Mouse (Mus musculus): Measurements from ENCODE around the gene Dhrs3.

Dhrs3 gene

DNA sequence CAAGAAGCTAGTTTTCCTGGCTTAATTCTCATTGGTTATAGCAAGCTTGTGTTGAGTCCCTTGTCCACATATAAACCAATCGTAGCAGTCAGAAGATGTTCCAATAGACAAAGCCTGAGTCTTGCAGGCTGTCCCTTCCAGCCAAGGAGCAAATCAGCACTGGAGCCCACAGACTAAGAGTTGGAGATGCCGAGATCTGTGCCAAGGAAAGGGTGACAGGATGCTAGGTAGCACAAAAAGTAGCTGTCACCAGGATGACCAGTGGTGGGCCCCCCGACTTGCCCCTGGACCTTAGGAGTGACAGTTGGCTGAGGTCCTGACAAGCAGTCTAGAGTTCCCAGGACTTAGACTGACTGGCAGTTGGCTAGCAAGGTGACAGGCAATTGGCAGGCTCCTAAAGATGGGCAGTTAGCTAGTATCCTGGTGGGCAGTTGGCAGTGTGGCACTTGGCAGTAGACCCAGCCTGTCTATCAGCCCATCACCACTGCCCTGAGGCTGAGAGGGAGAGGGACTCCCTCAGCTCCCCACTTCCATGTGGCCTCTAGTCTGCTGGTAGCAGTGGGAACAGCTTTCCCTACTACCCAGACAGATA lies 44.0 kb downstream of the Dhrs3 start:
- DNase-seq (ENCODE audit: low read depth in 1 of 2, low spot score in 2 of 2), result no peak

DNA sequence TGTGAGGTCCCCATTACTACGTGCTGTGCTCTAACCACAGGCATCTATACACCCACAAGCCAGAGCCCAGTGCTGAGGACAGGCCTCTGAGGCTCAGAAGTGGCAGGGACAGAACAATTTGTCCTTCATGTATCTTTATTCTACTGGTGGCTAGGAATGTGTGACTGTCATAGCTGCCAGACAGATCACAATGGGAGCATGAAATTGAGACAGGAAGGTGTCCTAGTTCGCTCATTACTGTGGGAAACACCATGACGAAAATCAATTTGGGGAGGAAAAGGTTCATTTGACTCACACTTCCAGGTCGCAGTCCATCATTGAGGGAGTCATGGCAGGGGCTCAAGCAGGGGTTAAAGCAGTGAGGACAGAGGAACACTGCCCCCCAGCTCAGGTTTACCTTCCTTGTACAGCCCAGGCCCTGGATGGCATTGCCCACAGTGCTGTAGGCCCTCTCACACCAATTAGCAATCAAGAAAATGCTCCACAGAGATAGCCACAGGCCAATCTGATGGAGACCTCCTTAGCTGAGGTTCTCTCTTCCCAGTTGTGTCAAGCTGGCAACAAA lies 47.3 kb downstream of the Dhrs3 start:
- no peak for DNase-seq (ENCODE audit: low read depth in 1 of 2, low spot score in 2 of 2)

DNA sequence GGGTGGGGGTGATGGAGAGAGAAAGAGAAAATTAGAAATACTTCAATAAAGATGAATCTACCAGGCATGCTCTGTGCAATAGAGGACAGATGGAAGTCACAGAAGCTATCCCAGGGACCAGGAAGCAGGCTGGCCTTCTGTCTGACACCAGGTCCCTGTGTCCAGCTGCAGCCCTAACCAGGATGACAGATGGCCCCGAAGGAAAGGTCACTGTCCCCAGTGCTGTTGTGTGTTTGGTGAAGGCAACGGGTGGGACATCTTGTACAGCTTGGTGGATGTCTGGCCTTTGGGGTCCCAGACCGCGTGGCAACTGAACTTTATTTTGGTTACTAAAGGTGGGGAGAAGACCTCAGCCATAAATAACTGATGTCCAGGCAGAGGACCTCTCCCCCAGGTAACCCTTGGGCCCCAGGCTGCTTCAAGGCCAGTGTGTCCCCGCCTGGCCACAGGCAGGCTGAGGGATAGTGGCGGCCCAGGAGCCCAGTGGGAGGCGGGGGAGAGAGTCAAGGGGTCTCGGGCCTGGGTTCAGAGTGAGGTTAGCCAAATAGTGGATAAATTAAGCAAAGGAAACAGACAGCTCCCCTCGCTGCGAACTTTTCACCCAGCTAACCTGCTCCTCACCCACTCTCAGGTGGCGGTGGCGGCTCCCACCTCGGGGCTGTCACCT lies 48.3 kb downstream of the Dhrs3 start:
- no peak for DNase-seq (ENCODE audit: low read depth in 1 of 2, low spot score in 2 of 2)

GRCm38 (mm10) chr4:144942433-144942832 lies 49.8 kb downstream of the Dhrs3 start:
- no peak for DNase-seq (ENCODE audit: low read depth in 1 of 2, low spot score in 2 of 2)

- DNase-seq (ENCODE audit: low read depth in 1 of 2, low spot score in 2 of 2), result no peak
Observed at GRCm38 (mm10) chr4:144943273-144943672, 50.6 kb downstream of the Dhrs3 start.

- no peak for DNase-seq (ENCODE audit: low read depth in 1 of 2, low spot score in 2 of 2)
Observed at GRCm38 (mm10) chr4:144947738-144948390, 55.2 kb downstream of the Dhrs3 start.

DNA sequence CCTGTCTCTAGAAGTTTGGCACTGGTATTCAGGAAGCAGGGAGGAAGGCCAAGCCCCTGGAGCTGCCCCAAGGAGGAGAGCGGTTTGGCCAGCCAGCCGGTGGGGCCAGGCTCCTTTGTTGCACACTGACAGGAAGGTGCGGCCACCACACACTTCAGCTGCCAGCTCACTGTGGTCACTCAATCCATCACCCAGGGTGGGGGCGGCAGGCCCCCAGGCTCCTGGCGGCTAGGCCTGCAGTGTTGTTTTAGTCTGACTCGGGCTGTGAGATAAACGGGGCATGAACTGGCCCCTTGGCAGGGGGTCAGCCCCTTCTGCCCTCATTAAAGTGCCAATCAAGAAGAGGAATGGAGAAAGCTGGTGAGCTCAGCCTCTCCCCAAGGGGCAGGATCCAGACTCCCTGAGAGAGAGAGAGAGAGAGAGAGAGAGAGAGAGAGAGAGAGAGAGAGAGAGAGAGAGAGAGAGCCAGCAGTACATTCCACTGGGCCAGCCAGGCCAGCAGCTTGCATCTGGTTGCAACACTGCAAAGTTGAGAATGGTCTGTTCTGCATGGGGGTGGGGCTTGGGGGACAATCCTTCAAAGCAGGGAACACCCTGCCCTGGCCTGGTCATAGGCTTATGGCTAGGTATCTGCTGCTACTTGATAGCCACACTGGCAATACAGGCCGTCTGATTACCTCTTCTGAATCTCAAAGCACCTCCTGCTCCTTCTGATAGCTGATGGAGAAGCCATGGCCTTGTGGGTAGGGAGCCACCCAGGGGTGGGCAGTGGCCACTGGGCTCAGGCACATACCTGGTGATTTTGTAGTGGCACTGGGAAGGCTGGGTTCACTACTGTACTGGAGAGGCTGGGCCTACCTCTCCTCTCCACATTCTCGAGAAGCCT lies 57.1 kb downstream of the Dhrs3 start:
- DNase-seq (ENCODE audit: low read depth in 1 of 2, low spot score in 2 of 2), result no peak

DNA sequence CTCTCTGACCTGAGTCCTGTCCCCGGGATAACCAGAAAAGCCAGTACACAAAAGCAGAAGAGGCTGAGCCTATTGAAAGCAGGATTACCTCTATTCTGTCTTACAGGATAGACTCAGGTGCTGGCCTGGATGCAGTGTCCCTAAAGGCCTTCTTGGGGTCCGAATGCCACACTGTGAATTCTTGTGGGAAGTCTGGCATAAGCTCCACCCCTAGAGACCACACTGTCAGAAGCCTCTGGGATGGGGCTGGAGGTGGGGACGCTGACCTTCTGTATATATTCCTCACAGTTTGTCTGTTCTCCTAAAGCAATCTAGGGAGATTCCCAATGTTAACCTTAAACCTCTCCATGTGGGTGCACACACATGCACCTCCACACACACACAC lies 57.7 kb downstream of the Dhrs3 start:
- no peak for DNase-seq (ENCODE audit: low read depth in 1 of 2, low spot score in 2 of 2)

DNA sequence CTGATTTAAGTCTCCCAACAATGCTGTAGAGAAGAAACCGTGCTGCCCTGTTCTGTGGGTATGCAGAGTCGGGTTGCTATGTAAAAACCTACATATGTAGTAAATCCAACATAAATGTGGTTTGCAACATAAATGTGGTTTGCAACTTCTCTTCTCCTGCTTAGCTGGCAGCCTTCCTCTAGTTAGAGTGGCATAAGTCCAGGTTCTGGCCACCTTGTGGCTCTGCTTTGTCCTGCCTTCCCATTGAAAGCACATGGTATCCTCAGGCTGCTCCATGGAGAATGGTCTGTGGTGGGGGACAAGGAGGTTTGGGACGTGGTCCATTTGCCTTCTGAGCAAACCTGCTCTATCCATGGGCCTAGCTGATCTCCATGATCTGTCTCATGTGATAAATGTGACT lies 58.3 kb downstream of the Dhrs3 start:
- DNase-seq (ENCODE audit: low read depth in 1 of 2, low spot score in 2 of 2), result no peak

DNA sequence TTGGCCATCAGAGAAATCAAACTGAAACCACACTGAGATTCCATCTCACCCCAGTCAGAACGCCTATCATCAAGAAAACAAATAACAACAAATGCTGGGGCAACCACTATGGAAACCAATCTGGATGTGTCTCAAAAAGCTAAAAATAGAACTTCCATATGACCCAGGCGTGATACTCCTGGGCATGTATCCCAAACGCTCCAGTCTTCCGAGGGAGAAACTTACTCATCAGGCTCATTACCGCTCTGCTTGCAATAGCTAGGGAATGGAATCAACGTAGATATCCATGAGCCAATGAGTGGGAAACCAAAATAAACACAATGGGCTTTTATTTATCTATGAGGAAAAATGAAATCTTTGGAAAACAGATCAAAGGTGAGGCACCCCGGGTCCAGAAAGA lies 59.2 kb downstream of the Dhrs3 start:
- DNase-seq (ENCODE audit: low read depth in 1 of 2, low spot score in 2 of 2), result no peak

GRCm38 (mm10) chr4:144953421-144953820 lies 60.8 kb downstream of the Dhrs3 start:
- DNase-seq (ENCODE audit: low read depth in 1 of 2, low spot score in 2 of 2), result no peak

DNA sequence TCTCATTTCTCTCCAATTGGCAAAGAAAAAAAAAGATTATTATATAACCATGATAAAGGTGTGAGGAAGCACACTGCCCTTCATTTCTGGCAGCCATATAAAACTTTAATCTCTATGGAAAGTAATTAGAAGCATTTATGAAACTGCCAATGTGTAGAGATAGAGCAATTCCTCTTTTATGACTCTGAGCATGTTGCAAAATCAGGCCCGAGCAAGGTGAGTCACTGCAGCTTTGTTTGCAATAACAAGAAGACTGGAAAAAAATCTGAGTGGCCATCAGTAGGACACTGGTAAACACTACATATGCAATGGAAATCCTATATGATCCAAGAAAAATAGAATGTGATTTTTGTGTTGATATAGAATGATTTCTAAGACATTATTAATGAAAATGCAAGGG lies 63.2 kb downstream of the Dhrs3 start:
- no peak for DNase-seq (ENCODE audit: low read depth in 1 of 2, low spot score in 2 of 2)

DNA sequence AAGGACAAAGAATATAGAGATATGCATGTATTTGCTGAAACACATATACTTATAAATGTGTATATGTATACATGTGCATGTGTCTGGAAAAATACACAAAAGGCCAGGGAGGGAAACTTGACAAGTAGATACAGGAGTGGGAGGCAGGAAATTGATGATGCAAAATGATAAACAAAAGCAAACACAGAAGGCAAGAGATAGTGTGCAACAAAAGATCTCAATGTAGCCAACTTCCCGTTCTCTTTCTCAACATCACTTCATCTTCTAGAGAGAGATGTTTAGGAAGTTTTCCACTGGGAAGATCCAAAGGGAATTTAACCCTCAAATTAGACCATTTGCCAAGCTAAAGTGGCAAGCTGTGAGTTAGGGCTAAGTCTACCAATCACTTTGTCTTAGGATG lies 63.7 kb downstream of the Dhrs3 start:
- no peak for DNase-seq (ENCODE audit: low read depth in 1 of 2, low spot score in 2 of 2)

DNA sequence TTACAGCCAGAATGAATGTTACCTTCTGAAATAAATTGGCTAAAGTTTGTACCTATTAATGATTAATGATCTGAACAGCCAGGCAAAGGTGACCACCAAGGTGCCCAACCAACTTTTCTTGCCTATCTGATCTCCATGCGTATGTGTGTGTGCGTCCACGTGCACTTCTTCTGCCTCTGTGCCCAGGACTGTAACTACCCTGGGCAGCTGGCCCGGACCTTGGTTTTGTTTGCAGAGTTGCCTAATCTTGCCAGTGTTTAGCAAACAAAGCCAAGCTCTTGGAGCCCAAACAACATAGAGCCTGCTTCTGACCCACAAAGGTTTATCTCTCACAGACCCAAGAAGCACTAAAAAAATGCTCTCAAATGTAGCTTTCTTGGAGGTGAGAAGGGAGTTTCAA lies 64.6 kb downstream of the Dhrs3 start:
- no peak for DNase-seq (ENCODE audit: low read depth in 1 of 2, low spot score in 2 of 2)

- DNase-seq (ENCODE audit: low read depth in 1 of 2, low spot score in 2 of 2), result no peak
Observed at GRCm38 (mm10) chr4:144957721-144958120, 65.1 kb downstream of the Dhrs3 start.

GRCm38 (mm10) chr4:144960188-144960904 lies 67.7 kb downstream of the Dhrs3 start:
- peak in 1 of 2 experiments; percentile 26 for DNase-seq (ENCODE audit: low read depth in 1 of 2, low spot score in 2 of 2)

- no peak for DNase-seq (ENCODE audit: low read depth in 1 of 2, low spot score in 2 of 2)
Observed at GRCm38 (mm10) chr4:144961232-144961631, 68.6 kb downstream of the Dhrs3 start.

DNA sequence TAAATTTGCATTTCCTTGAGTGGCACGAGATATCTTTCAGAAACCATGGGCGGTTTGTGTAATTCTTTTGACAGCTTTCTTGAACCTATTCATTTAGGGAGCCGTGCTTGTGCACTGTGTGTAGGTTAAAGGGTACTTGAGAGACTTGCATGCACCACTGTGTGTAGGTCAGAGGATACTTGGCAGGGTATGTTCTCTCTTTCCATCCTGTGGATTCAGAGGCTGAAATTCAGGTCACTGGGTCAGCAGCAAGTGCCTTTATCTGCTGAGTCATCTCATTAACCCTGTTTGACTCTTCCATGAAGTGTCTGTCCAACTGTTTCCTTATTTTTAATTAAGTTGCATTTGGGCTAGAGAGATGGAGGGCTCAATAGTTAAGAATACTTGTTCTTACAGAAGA lies 69.1 kb downstream of the Dhrs3 start:
- DNase-seq (ENCODE audit: low read depth in 1 of 2, low spot score in 2 of 2), result no peak

DNA sequence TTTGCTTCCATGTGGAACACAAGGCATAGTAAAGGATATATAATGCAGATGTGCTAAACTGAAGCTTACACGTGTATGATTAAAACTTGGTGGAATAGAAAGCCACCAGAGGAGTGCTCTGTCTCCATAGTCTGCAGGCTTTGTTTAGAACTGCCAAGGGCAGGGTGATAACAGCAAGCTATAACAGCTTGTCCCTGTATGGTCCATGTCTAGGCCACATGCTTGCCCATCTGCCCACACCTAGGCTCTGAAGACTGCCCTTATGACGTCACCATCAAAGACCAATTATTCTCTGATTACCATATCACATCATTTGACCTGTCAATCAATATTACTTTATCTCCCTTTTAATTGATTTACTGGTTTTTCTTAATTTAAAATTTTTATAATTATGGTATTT lies 72.6 kb downstream of the Dhrs3 start:
- DNase-seq (ENCODE audit: low read depth in 1 of 2, low spot score in 2 of 2), result no peak

DNA sequence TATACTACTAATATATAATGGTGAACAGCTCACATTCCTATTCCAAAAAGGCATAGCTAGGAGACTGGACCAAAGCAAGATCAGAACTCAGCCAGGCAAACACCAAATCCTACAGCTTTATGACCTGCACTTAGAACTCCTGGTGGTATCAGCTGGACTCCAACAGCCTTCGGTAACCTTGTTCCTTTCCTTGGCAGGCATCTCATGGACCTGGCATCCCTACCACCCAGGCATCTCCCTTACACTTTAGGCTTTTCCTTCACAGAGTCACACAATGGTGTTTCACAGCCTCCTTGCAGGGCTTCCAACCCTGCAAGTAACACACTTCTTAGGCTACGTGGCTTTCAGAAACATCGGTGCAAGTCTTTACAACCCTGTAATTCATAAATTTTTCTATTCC lies 75.7 kb downstream of the Dhrs3 start:
- no peak for DNase-seq (ENCODE audit: low read depth in 1 of 2, low spot score in 2 of 2)

GRCm38 (mm10) chr4:144969030-144969429 lies 76.4 kb downstream of the Dhrs3 start:
- DNase-seq (ENCODE audit: low read depth in 1 of 2, low spot score in 2 of 2), result no peak

Measured in monocyte, adult 2 months (primary cell).